Mouse (Mus musculus): ENCODE data around the gene Tbc1d24. TPM values are rescaled to one million over a fixed set of nuclear protein-coding genes. Genes with fewer than 3 reads are reported as not detected.

The Tbc1d24 gene
- 0.80 TPM for polyA plus RNA-seq (2017; shearing (Covaris generic))

GRCm38 (mm10) chr17:24205284-24205888, at the start of gene Tbc1d24:
TSS of gene Tbc1d24 (minus strand) at chr17:24205562.

GRCm38 (mm10) chr17:24251320-24252069, 46.1 kb upstream of the Tbc1d24 start, which contains the start of gene Ccnf:
TSS of gene Ccnf (minus strand) at chr17:24251484.

GRCm38 (mm10) chr17:24220435-24221411, 15.4 kb upstream of the Tbc1d24 start, which contains the start of gene Tedc2:
TSS of gene Tedc2 (minus strand) at chr17:24220851.

GRCm38 (mm10) chr17:24209043-24209915, 3.9 kb upstream of the Tbc1d24 start, which contains the start of gene Ntn3:
TSS of gene Ntn3 (minus strand) at chr17:24209531.

GRCm38 (mm10) chr17:24169317-24170065, 35.9 kb downstream of the Tbc1d24 start, which contains the start of gene Atp6v0c:
TSS of gene Atp6v0c (minus strand) at chr17:24169702.

GRCm38 (mm10) chr17:24163176-24163962, 42.0 kb downstream of the Tbc1d24 start, which contains the start of gene Amdhd2:
TSS of gene Amdhd2 (minus strand) at chr17:24163766.

GRCm38 (mm10) chr17:24150824-24151223, 54.5 kb downstream of the Tbc1d24 start, which contains the start of gene Pdpk1:
TSS of gene Pdpk1 (minus strand) at chr17:24150924.

Other genes starting within 250 kb of the Tbc1d24 start
- gene Prss30, start 225.0 kb downstream of the Tbc1d24 start, polyA plus RNA-seq (2017; shearing (Covaris generic)), result 0.26 TPM
- gene Prss22, start 207.5 kb downstream of the Tbc1d24 start, polyA plus RNA-seq (2017; shearing (Covaris generic)), result not detected
- 0.55 TPM for gene Prss27, start 167.4 kb downstream of the Tbc1d24 start, polyA plus RNA-seq (2017; shearing (Covaris generic))
- gene Kctd5, start 132.1 kb downstream of the Tbc1d24 start, polyA plus RNA-seq (2017; shearing (Covaris generic)), result 12.9 TPM
- gene Pdpk1, start 54.6 kb downstream of the Tbc1d24 start, polyA plus RNA-seq (2017; shearing (Covaris generic)), result 57.8 TPM
- gene Amdhd2, start 41.8 kb downstream of the Tbc1d24 start, polyA plus RNA-seq (2017; shearing (Covaris generic)), result 43.3 TPM
- 350 TPM for gene Atp6v0c, start 35.9 kb downstream of the Tbc1d24 start, polyA plus RNA-seq (2017; shearing (Covaris generic))
- gene Ntn3, start 4.0 kb upstream of the Tbc1d24 start, polyA plus RNA-seq (2017; shearing (Covaris generic)), result 0.06 TPM
- gene Tedc2, start 15.3 kb upstream of the Tbc1d24 start, polyA plus RNA-seq (2017; shearing (Covaris generic)), result 6.0 TPM
- 5.1 TPM for gene Ccnf, start 45.9 kb upstream of the Tbc1d24 start, polyA plus RNA-seq (2017; shearing (Covaris generic))
- not detected for gene Abca17, start 145.5 kb upstream of the Tbc1d24 start, polyA plus RNA-seq (2017; shearing (Covaris generic))
- gene Abca3, start 146.4 kb upstream of the Tbc1d24 start, polyA plus RNA-seq (2017; shearing (Covaris generic)), result 42.8 TPM
- gene Rnps1, start 209.0 kb upstream of the Tbc1d24 start, polyA plus RNA-seq (2017; shearing (Covaris generic)), result 211 TPM
- 95.3 TPM for gene Eci1, start 221.1 kb upstream of the Tbc1d24 start, polyA plus RNA-seq (2017; shearing (Covaris generic))
- 6.8 TPM for gene Dnase1l2, start 237.5 kb upstream of the Tbc1d24 start, polyA plus RNA-seq (2017; shearing (Covaris generic))

All from inflammation-experienced regulatory T-cells, adult 16 weeks (primary cell).